Mouse (Mus musculus): ENCODE measurements around the gene Gm10665.
"Not testable (repeated sequence)": the region's sequence is repeated elsewhere in the genome, so short reads cannot be mapped to it uniquely, and the experiment has no call there.

GRCm38 (mm10) chr7:22463975-22464374 is at the start of gene Gm10665:
- not testable (repeated sequence) for TF ChIP-seq ZC3H11A (IDR thresholded peaks at IDR 0.05; ENCODE audit: borderline replicate concordance, low read depth, low read length); HCFC1 (IDR thresholded peaks at IDR 0.05; ENCODE audit: borderline replicate concordance, insufficient read depth, low read length); ZNF384 (IDR thresholded peaks at IDR 0.05; ENCODE audit: low read depth, low read length); CHD2 (IDR thresholded peaks at IDR 0.05; ENCODE audit: low read depth, low read length)

Measured in ES-E14 (cell line).